17 mouse cellular contexts compared by ENCODE assay signal in the genomic region with DNA sequence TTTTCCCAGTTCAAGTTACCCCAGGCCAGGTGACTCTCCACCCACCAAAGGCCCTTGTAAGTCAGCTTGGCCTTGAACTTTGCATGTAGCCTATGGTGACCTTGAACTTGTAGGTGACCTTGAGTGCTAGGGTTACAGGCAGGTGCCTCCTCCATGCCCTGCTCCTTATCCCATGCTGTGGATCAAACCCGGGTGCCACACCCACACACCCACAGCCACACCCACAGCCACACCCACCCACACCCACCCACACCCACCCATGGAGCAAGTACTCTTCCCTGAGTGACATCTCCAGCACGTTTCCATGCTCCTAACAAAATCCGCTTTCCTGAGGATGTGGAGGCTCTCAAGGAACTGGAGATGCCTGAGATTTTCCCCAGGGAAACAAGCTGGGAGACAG.
"Had no signal": no experiment of that assay in that cellular context is flagged by ENCODE, and none has a peak within 500 bp of the region (broad histone marks: within the 10 kb centered on the region; RNA-seq: fewer than 3 reads in every experiment).

No protein-coding gene starts in this region.

- H3K27me3 ChIP-seq: limb, embryonic 13.5 days; neural tube, embryonic 15.5 days had no signal

- H3K9ac ChIP-seq: limb, embryonic 13.5 days; neural tube, embryonic 15.5 days had no signal

- H3K4me2 ChIP-seq: limb, embryonic 13.5 days; neural tube, embryonic 15.5 days had no signal

- H3K4me3 ChIP-seq: limb, embryonic 13.5 days; midbrain, embryonic 10.5 days; myocyte; neural tube, embryonic 15.5 days had no signal

- DNase-seq: kidney, adult 11 months; kidney, adult 9 months; kidney, postnatal 36 days; layer of hippocampus, adult 9-11 months; left cerebral cortex, postnatal 4 days; lung, adult 2 months; lung, postnatal 10 days; lung, postnatal 4 days; midbrain, embryonic 14.5 days; right cerebral cortex, adult 18-20 months; right cerebral cortex, postnatal 25 days; thymus, postnatal 36 days had no signal

- H3K9me3 ChIP-seq: limb, embryonic 13.5 days; midbrain, embryonic 10.5 days; neural tube, embryonic 15.5 days had no signal

- H3K36me3 ChIP-seq: limb, embryonic 13.5 days; midbrain, embryonic 10.5 days; neural tube, embryonic 15.5 days had no signal

- H3K27ac ChIP-seq: kidney, postnatal 0 days; limb, embryonic 13.5 days; midbrain, embryonic 10.5 days; neural tube, embryonic 15.5 days had no signal
